Mouse (Mus musculus) kidney, adult 2 months (tissue): ENCODE results near the gene Tmem234.

Experiments
- CTCF ChIP-seq: fragments of 200-500 bp; conservative IDR thresholded peaks from 2 replicates; pipeline ENCODE4 v1.5.1; 2011; ENCODE audit warnings: low read depth, mild to moderate bottlenecking, control low read depth, low read length, moderate library complexity, mixed read lengths; ENCODE audit not compliant: insufficient read depth, insufficient read length
- POLR2A ChIP-seq: fragments of 200-500 bp; IDR thresholded peaks from one replicate; pipeline ENCODE4 v1.6.1; 2011; ENCODE audit warnings: low read depth, low read length, control low read depth

DNA sequence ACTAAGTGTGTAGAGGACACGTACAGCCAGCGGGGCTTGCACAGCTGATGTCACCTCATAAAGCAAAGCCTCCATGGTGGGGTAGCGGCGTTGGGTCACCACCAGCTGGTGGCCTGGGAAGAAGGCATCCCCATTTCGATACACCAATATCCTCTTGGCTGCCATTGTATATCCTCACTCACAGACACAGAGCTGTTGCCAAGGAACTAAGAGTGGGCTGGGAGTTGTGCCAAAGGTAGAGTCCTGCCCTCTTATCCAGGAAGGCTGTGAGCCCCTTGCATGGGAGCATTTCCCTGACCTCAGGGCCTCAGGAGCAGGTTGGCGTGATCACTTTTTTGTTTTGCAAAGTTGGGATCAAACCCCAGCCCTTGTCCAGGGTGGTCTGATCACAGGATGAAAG is 13.6 kb downstream of the Tmem234 start, which contains the start of gene Dcdc2b:
- TF ChIP-seq CTCF, result no peak
- TF ChIP-seq POLR2A, result no peak
